Mouse (Mus musculus): ENCODE data around the gene Olfr1467. TPM values are rescaled to one million over a fixed set of nuclear protein-coding genes. Genes with fewer than 3 reads are reported as not detected.

Gene Olfr1467
- polyA plus RNA-seq (2012; rRNA removed) (not detected in 2 replicates), polyA plus RNA-seq (2014; fragmentation: Nextera tagmentation; extraction: Ambion mirVana) (not detected in 2 replicates)

DNA sequence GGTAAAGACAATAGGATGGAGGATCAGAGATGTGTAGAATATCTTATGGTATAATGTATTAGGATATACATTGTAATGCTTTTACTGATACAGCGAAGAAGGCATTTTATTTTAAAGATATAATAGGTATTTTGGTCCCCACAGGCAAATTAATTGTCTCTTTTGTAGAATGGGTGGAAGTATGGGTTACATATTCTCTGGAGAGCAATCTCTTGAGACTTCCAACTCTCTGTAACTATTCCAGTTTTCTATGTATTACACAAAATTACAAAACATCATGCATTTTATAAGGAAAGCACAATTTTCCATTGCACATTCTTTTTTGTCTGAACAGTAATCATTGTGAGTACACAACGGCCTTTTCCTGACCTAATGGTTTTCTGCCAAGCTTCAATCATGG, at the start of gene Olfr1467:
TSS of gene Olfr1467 (plus strand) at position 301 of the 400 bp plus-strand sequence.
- DNase-seq (ENCODE audit: low read depth in 3 of 3, low spot score in 3 of 3), result no peak
- H3K27ac ChIP-seq, result no peak within 1 kb of the TSS
- no peaks in the 10 kb centered on the region for H3K36me3 ChIP-seq (replicated peaks; ENCODE audit: control insufficient read depth, insufficient read depth, low read depth)
- TF ChIP-seq CTCF (IDR thresholded peaks at IDR 0.05; ENCODE audit: low read depth) (no peak), EP300 (IDR thresholded peaks at IDR 0.05; ENCODE audit: low read depth) (no peak)
- 47% methylated on average over 2 of the region's 2 CpGs for WGBS (ENCODE audit: insufficient replicate concordance)
- no peak for ATAC-seq (ENCODE audit: insufficient read depth)
- no peaks in the 10 kb centered on the region for H3K4me1 ChIP-seq (replicated peaks; ENCODE audit: control insufficient read depth in 2 of 2, insufficient read depth in 2 of 2, low read length in 1 of 2)
- H3K4me2 ChIP-seq (ENCODE audit: low read depth), result no peak within 1 kb of the TSS
- no peaks in the 10 kb centered on the region; the same call in 1 of the 2 replicates for H3K9me3 ChIP-seq (ENCODE audit: control insufficient read depth, low read length)
- no peak within 1 kb of the TSS for H3K9ac ChIP-seq (replicated peaks)
- no peak within 1 kb of the TSS for H3K4me3 ChIP-seq (ENCODE audit: insufficient read depth in 1 of 2, low read depth in 2 of 2, low read length in 2 of 2)
- H3K27me3 ChIP-seq (ENCODE audit: control insufficient read depth, insufficient read depth, low read length), result no peaks in the 10 kb centered on the region

DNA sequence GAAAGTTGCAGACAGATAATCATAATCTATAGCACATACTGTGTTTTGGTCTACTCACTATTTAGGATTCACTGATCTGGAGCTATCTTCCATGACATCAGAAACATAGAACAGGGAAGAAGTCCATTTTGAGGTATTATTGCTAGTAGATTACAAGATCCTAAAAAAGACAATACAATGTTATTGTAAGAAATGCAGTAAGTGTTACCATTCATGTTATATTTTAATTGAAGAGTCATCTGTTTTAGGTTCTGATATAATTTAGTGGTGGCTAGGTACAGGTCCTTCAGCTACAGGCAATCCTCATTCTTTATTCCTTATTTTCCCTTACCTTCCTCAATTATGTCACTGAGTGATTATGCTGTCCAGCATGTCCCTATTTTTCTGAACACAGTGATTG, 46.6 kb upstream of the Olfr1467 start, which contains the start of gene Olfr1465:
TSS of gene Olfr1465 (minus strand) at position 101 of the 400 bp plus-strand sequence.
- H3K36me3 ChIP-seq (replicated peaks; ENCODE audit: control insufficient read depth, insufficient read depth, low read depth), result no peaks in the 10 kb centered on the region
- no peak within 1 kb of the TSS for H3K27ac ChIP-seq
- TF ChIP-seq CTCF (IDR thresholded peaks at IDR 0.05; ENCODE audit: low read depth), result no peak
- TF ChIP-seq EP300 (IDR thresholded peaks at IDR 0.05; ENCODE audit: low read depth), result no peak
- no peak for DNase-seq (ENCODE audit: low read depth in 3 of 3, low spot score in 3 of 3)
- no peaks in the 10 kb centered on the region for H3K9me3 ChIP-seq (ENCODE audit: control insufficient read depth, low read length)
- no peaks in the 10 kb centered on the region for H3K4me1 ChIP-seq (replicated peaks; ENCODE audit: control insufficient read depth in 2 of 2, insufficient read depth in 2 of 2, low read length in 1 of 2)
- H3K4me2 ChIP-seq (ENCODE audit: low read depth), result no peak within 1 kb of the TSS
- no peaks in the 10 kb centered on the region for H3K27me3 ChIP-seq (ENCODE audit: control insufficient read depth, insufficient read depth, low read length)
- ATAC-seq (ENCODE audit: insufficient read depth), result no peak
- H3K9ac ChIP-seq (replicated peaks), result no peak within 1 kb of the TSS
- no peak within 1 kb of the TSS for H3K4me3 ChIP-seq (ENCODE audit: insufficient read depth in 1 of 2, low read depth in 2 of 2, low read length in 2 of 2)

DNA sequence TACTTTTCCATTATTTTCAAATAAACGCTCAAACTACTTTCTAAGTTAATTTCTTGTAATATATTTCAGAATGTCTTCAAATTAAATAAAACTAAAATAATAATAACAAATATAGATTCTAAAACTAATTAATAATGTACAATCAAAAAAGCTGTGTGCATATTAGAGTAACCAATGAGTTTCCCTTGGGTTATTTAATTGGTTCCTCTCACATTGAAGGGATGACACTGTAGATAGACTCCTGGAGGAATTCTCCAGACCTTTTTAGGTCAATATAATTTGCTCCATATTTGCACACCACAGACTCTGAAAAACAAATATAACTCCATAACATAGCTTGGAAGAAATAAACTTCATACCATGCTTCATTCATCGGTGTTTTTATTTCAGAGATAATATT, 23.5 kb upstream of the Olfr1467 start, which contains the start of gene Olfr1466:
TSS of gene Olfr1466 (plus strand) at position 301 of the 400 bp plus-strand sequence.
- ATAC-seq (ENCODE audit: insufficient read depth), result no peak
- TF ChIP-seq EP300 (IDR thresholded peaks at IDR 0.05; ENCODE audit: low read depth) (no peak), CTCF (IDR thresholded peaks at IDR 0.05; ENCODE audit: low read depth) (no peak)

DNA sequence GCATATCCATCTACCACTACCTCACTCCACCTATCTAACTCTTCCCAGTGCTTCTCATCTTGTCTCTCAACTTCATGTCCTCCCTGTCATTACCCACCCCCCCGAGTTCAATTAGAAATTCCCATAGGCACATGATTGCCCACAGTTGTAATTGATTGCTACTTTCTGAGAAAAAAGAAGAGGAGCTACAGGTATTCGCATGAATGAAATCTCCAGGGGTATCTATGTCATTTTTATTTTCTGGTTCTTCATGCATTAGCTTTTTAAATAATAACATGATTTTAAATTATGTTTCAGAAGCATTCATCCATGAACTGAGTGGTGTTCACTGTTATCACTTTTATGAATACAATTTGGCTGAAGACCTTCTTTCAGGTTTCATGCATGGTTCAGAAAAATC, 45.5 kb downstream of the Olfr1467 start, which contains the start of gene Olfr1469:
TSS of gene Olfr1469 (plus strand) at position 301 of the 400 bp plus-strand sequence.
- WGBS (ENCODE audit: insufficient replicate concordance), result 49% methylated on average over 2 of the region's 2 CpGs
- Histone ChIP-seq H3K27ac (no peak within 1 kb of the TSS), H3K4me3 (ENCODE audit: insufficient read depth in 1 of 2, low read depth in 2 of 2, low read length in 2 of 2) (no peak within 1 kb of the TSS), H3K27me3 (ENCODE audit: control insufficient read depth, insufficient read depth, low read length) (no peaks in the 10 kb centered on the region), H3K9me3 (ENCODE audit: control insufficient read depth, low read length) (no peaks in the 10 kb centered on the region), H3K4me1 (replicated peaks; ENCODE audit: control insufficient read depth in 2 of 2, insufficient read depth in 2 of 2, low read length in 1 of 2) (no peaks in the 10 kb centered on the region), H3K4me2 (ENCODE audit: low read depth) (no peak within 1 kb of the TSS), H3K36me3 (replicated peaks; ENCODE audit: control insufficient read depth, insufficient read depth, low read depth) (no peaks in the 10 kb centered on the region), H3K9ac (replicated peaks) (no peak within 1 kb of the TSS)
- TF ChIP-seq EP300 (IDR thresholded peaks at IDR 0.05; ENCODE audit: low read depth) (no peak), CTCF (IDR thresholded peaks at IDR 0.05; ENCODE audit: low read depth) (no peak)
- ATAC-seq (ENCODE audit: insufficient read depth), result no peak
- DNase-seq (ENCODE audit: low read depth in 3 of 3, low spot score in 3 of 3), result no peak

More for the DNA sequence above, 23.5 kb upstream of the Olfr1467 start, which contains the start of gene Olfr1466:
- Histone ChIP-seq H3K4me1 (replicated peaks; ENCODE audit: control insufficient read depth in 2 of 2, insufficient read depth in 2 of 2, low read length in 1 of 2) (no peaks in the 10 kb centered on the region), H3K4me3 (ENCODE audit: insufficient read depth in 1 of 2, low read depth in 2 of 2, low read length in 2 of 2) (no peak within 1 kb of the TSS), H3K36me3 (replicated peaks; ENCODE audit: control insufficient read depth, insufficient read depth, low read depth) (no peaks in the 10 kb centered on the region), H3K4me2 (ENCODE audit: low read depth) (no peak within 1 kb of the TSS), H3K9ac (replicated peaks) (no peak within 1 kb of the TSS), H3K9me3 (ENCODE audit: control insufficient read depth, low read length) (no peaks in the 10 kb centered on the region), H3K27ac (no peak within 1 kb of the TSS), H3K27me3 (ENCODE audit: control insufficient read depth, insufficient read depth, low read length) (no peaks in the 10 kb centered on the region)
- 66% methylated on average over 2 of the region's 2 CpGs for WGBS (ENCODE audit: insufficient replicate concordance)
- no peak for DNase-seq (ENCODE audit: low read depth in 3 of 3, low spot score in 3 of 3)

Other genes with a start within 250 kb of the Olfr1467 start
- gene Olfr1459, start 212.7 kb upstream of the Olfr1467 start, polyA plus RNA-seq (2012; rRNA removed), result not detected in 2 replicates
- not detected in 2 replicates for gene Olfr1459, start 212.7 kb upstream of the Olfr1467 start, polyA plus RNA-seq (2014; fragmentation: Nextera tagmentation; extraction: Ambion mirVana)
- not detected in 2 replicates for gene Olfr1461, start 199.2 kb upstream of the Olfr1467 start, polyA plus RNA-seq (2012; rRNA removed)
- not detected in 2 replicates for gene Olfr1461, start 199.2 kb upstream of the Olfr1467 start, polyA plus RNA-seq (2014; fragmentation: Nextera tagmentation; extraction: Ambion mirVana)
- not detected in 2 replicates for gene Olfr1462, start 176.5 kb upstream of the Olfr1467 start, polyA plus RNA-seq (2012; rRNA removed)
- gene Olfr1462, start 176.5 kb upstream of the Olfr1467 start, polyA plus RNA-seq (2014; fragmentation: Nextera tagmentation; extraction: Ambion mirVana), result not detected in 2 replicates
- not detected in 2 replicates for gene Olfr1463, start 130.9 kb upstream of the Olfr1467 start, polyA plus RNA-seq (2012; rRNA removed)
- not detected in 2 replicates for gene Olfr1463, start 130.9 kb upstream of the Olfr1467 start, polyA plus RNA-seq (2014; fragmentation: Nextera tagmentation; extraction: Ambion mirVana)
- gene Olfr1465, start 46.7 kb upstream of the Olfr1467 start, polyA plus RNA-seq (2012; rRNA removed), result not detected in 2 replicates
- gene Olfr1465, start 46.7 kb upstream of the Olfr1467 start, polyA plus RNA-seq (2014; fragmentation: Nextera tagmentation; extraction: Ambion mirVana), result not detected in 2 replicates
- not detected in 2 replicates for gene Olfr1466, start 23.4 kb upstream of the Olfr1467 start, polyA plus RNA-seq (2012; rRNA removed)
- not detected in 2 replicates for gene Olfr1466, start 23.4 kb upstream of the Olfr1467 start, polyA plus RNA-seq (2014; fragmentation: Nextera tagmentation; extraction: Ambion mirVana)
- gene Olfr1469, start 45.6 kb downstream of the Olfr1467 start, polyA plus RNA-seq (2012; rRNA removed), result not detected in 2 replicates
- gene Olfr1469, start 45.6 kb downstream of the Olfr1467 start, polyA plus RNA-seq (2014; fragmentation: Nextera tagmentation; extraction: Ambion mirVana), result not detected in 2 replicates
- gene Olfr1471, start 81.2 kb downstream of the Olfr1467 start, polyA plus RNA-seq (2012; rRNA removed), result not detected in 2 replicates
- gene Olfr1471, start 81.2 kb downstream of the Olfr1467 start, polyA plus RNA-seq (2014; fragmentation: Nextera tagmentation; extraction: Ambion mirVana), result not detected in 2 replicates
- gene Olfr1472, start 93.8 kb downstream of the Olfr1467 start, polyA plus RNA-seq (2012; rRNA removed), result not detected in 2 replicates
- not detected in 2 replicates for gene Olfr1472, start 93.8 kb downstream of the Olfr1467 start, polyA plus RNA-seq (2014; fragmentation: Nextera tagmentation; extraction: Ambion mirVana)
- gene Olfr1474, start 107.3 kb downstream of the Olfr1467 start, polyA plus RNA-seq (2012; rRNA removed), result not detected in 2 replicates
- gene Olfr1474, start 107.3 kb downstream of the Olfr1467 start, polyA plus RNA-seq (2014; fragmentation: Nextera tagmentation; extraction: Ambion mirVana), result not detected in 2 replicates
- not detected in 2 replicates for gene Olfr1475, start 118.0 kb downstream of the Olfr1467 start, polyA plus RNA-seq (2012; rRNA removed)
- not detected in 2 replicates for gene Olfr1475, start 118.0 kb downstream of the Olfr1467 start, polyA plus RNA-seq (2014; fragmentation: Nextera tagmentation; extraction: Ambion mirVana)
- gene Olfr1477, start 138.3 kb downstream of the Olfr1467 start, polyA plus RNA-seq (2012; rRNA removed), result not detected in 2 replicates
- gene Olfr1477, start 138.3 kb downstream of the Olfr1467 start, polyA plus RNA-seq (2014; fragmentation: Nextera tagmentation; extraction: Ambion mirVana), result not detected in 2 replicates
- gene Olfr1480, start 165.7 kb downstream of the Olfr1467 start, polyA plus RNA-seq (2012; rRNA removed), result not detected in 2 replicates
- gene Olfr1480, start 165.7 kb downstream of the Olfr1467 start, polyA plus RNA-seq (2014; fragmentation: Nextera tagmentation; extraction: Ambion mirVana), result not detected in 2 replicates
- not detected in 2 replicates for gene Olfr1484, start 221.3 kb downstream of the Olfr1467 start, polyA plus RNA-seq (2012; rRNA removed)
- not detected in 2 replicates for gene Olfr1484, start 221.3 kb downstream of the Olfr1467 start, polyA plus RNA-seq (2014; fragmentation: Nextera tagmentation; extraction: Ambion mirVana)

All from liver, embryonic 14.5 days (tissue).